Mouse (Mus musculus) spleen, adult 2 months (tissue): ENCODE results near the gene Pim3.

ENCODE experiments used
- CTCF ChIP-seq: fragments of 200-500 bp; IDR thresholded peaks from 2 replicates; pipeline ENCODE4 v1.5.1; 2011; ENCODE audit warnings: mild to moderate bottlenecking, inconsistent platforms; ENCODE audit not compliant: insufficient read depth, insufficient read length, insufficient replicate concordance; ENCODE audit errors: extremely low read depth
- POLR2A ChIP-seq: fragments of 200-500 bp; IDR thresholded peaks from 2 replicates; pipeline ENCODE4 v1.6.1; 2011; ENCODE audit warnings: low read depth, low read length, inconsistent platforms

DNA sequence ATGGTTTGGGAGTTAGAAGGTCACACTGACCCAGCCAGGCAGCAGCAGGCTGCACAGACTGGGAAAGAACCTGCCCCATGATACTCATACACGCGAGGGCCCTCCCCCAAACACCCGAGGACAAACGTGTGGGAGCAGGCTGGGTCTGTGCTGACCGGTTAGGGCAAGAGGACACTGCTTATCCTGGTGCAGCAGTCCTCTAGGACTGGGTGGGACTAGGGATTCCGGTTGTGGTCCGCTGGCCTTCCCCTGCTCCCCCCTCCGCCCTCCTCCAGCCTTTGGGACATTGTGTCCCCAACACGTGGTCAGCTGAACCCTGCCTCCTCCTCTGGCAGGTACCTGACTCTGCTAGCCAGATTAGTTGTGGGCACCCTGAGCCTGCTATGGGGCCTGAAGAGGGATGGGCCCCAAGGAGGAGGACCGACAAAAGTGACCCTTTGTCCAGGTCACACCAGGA is 13.7 kb downstream of the Pim3 start:
- TF ChIP-seq CTCF = no peak
- TF ChIP-seq POLR2A = no peak
